Mouse (Mus musculus) c-Kit-positive CD71-positive TER-119-positive erythroid progenitor cells, embryonic 14.5 days (primary cell): ENCODE measurements around the gene Wnt5b.

Experiments
- DNase-seq: peaks from one replicate; pipeline ENCODE4 v3.0.0-alpha.2; 2013; ENCODE audit warnings: low spot score

The Wnt5b gene

GRCm38 (mm10) chr6:119416643-119417042 lies 127.5 kb downstream of the Wnt5b start:
- DNase-seq: no peak

GRCm38 (mm10) chr6:119414262-119415043 lies 129.7 kb downstream of the Wnt5b start:
- no peak for DNase-seq

- no peak for DNase-seq
Observed at GRCm38 (mm10) chr6:119412588-119412987, 131.6 kb downstream of the Wnt5b start.

GRCm38 (mm10) chr6:119411511-119411910 lies 132.6 kb downstream of the Wnt5b start:
- DNase-seq: no peak

- DNase-seq: no peak
Observed at GRCm38 (mm10) chr6:119409766-119410165, 134.4 kb downstream of the Wnt5b start.

- DNase-seq: no peak
Observed at GRCm38 (mm10) chr6:119408582-119408981, 135.6 kb downstream of the Wnt5b start.

GRCm38 (mm10) chr6:119407818-119408217 lies 136.3 kb downstream of the Wnt5b start:
- no peak for DNase-seq

GRCm38 (mm10) chr6:119406528-119406927 lies 137.6 kb downstream of the Wnt5b start:
- DNase-seq: no peak

GRCm38 (mm10) chr6:119405310-119405709 lies 138.8 kb downstream of the Wnt5b start:
- DNase-seq: no peak

GRCm38 (mm10) chr6:119404854-119405253 lies 139.3 kb downstream of the Wnt5b start:
- no peak for DNase-seq

GRCm38 (mm10) chr6:119402976-119403375 lies 141.2 kb downstream of the Wnt5b start:
- DNase-seq: no peak

GRCm38 (mm10) chr6:119401545-119402304 lies 142.4 kb downstream of the Wnt5b start:
- DNase-seq: no peak

GRCm38 (mm10) chr6:119400649-119401048 lies 143.5 kb downstream of the Wnt5b start:
- no peak for DNase-seq

GRCm38 (mm10) chr6:119399371-119399770 lies 144.8 kb downstream of the Wnt5b start:
- DNase-seq: no peak

GRCm38 (mm10) chr6:119396309-119396634 lies 147.9 kb downstream of the Wnt5b start:
- DNase-seq: no peak

- DNase-seq: no peak
Observed at GRCm38 (mm10) chr6:119395421-119396308, 148.5 kb downstream of the Wnt5b start.

- no peak for DNase-seq
Observed at GRCm38 (mm10) chr6:119392836-119393235, 151.3 kb downstream of the Wnt5b start.

GRCm38 (mm10) chr6:119390728-119391127 lies 153.4 kb downstream of the Wnt5b start:
- no peak for DNase-seq

GRCm38 (mm10) chr6:119389089-119389488 lies 155.1 kb downstream of the Wnt5b start:
- DNase-seq: no peak

- DNase-seq: peak; percentile 96
Observed at GRCm38 (mm10) chr6:119388650-119389012, 155.5 kb downstream of the Wnt5b start.

- no peak for DNase-seq
Observed at GRCm38 (mm10) chr6:119387801-119388649, 156.1 kb downstream of the Wnt5b start.

GRCm38 (mm10) chr6:119386821-119387220 lies 157.3 kb downstream of the Wnt5b start:
- no peak for DNase-seq
